Mouse (Mus musculus): Measurements from ENCODE around the gene Dock6.

Dock6 gene

GRCm38 (mm10) chr9:21835258-21835912 lies 17.1 kb downstream of the Dock6 start, which contains the start of gene Angptl8:
Angptl8 (plus strand) TSS chr9:21835510.
- H3K36me3 ChIP-seq (ENCODE audit: control insufficient read depth, insufficient read depth, low read length, poor library complexity, severe bottlenecking) = no peaks in the 10 kb centered on the region
- no peaks in the 10 kb centered on the region for H3K27me3 ChIP-seq (ENCODE audit: control insufficient read depth, insufficient read depth, low read length, poor library complexity, severe bottlenecking)
- no peak for DNase-seq (ENCODE audit: low read depth, low spot score)

GRCm38 (mm10) chr9:21831558-21832240 lies 20.7 kb downstream of the Dock6 start:
- Histone ChIP-seq H3K27me3 (ENCODE audit: control insufficient read depth, insufficient read depth, low read length, poor library complexity, severe bottlenecking) (no peaks in the 10 kb centered on the region), H3K36me3 (ENCODE audit: control insufficient read depth, insufficient read depth, low read length, poor library complexity, severe bottlenecking) (no peaks in the 10 kb centered on the region)
- DNase-seq (ENCODE audit: low read depth, low spot score) = no peak

- no peak for DNase-seq (ENCODE audit: low read depth, low spot score)
- no peaks in the 10 kb centered on the region for H3K36me3 ChIP-seq (ENCODE audit: control insufficient read depth, insufficient read depth, low read length, poor library complexity, severe bottlenecking)
- H3K27me3 ChIP-seq (ENCODE audit: control insufficient read depth, insufficient read depth, low read length, poor library complexity, severe bottlenecking) = no peaks in the 10 kb centered on the region
Measured at GRCm38 (mm10) chr9:21830936-21831335, 21.5 kb downstream of the Dock6 start.

GRCm38 (mm10) chr9:21830461-21830850 lies 22.0 kb downstream of the Dock6 start:
- Histone ChIP-seq H3K27me3 (ENCODE audit: control insufficient read depth, insufficient read depth, low read length, poor library complexity, severe bottlenecking) (no peaks in the 10 kb centered on the region), H3K36me3 (ENCODE audit: control insufficient read depth, insufficient read depth, low read length, poor library complexity, severe bottlenecking) (no peaks in the 10 kb centered on the region)

GRCm38 (mm10) chr9:21829834-21830460 lies 22.5 kb downstream of the Dock6 start:
- Histone ChIP-seq H3K36me3 (ENCODE audit: control insufficient read depth, insufficient read depth, low read length, poor library complexity, severe bottlenecking) (no peaks in the 10 kb centered on the region), H3K27me3 (ENCODE audit: control insufficient read depth, insufficient read depth, low read length, poor library complexity, severe bottlenecking) (no peaks in the 10 kb centered on the region)
- DNase-seq (ENCODE audit: low read depth, low spot score) = no peak

More at GRCm38 (mm10) chr9:21830461-21830850, 22.0 kb downstream of the Dock6 start:
- no peak for DNase-seq (ENCODE audit: low read depth, low spot score)

GRCm38 (mm10) chr9:21824366-21824765 lies 28.1 kb downstream of the Dock6 start:
- no peak for DNase-seq (ENCODE audit: low read depth, low spot score)
- Histone ChIP-seq H3K36me3 (ENCODE audit: control insufficient read depth, insufficient read depth, low read length, poor library complexity, severe bottlenecking) (no peaks in the 10 kb centered on the region), H3K27me3 (ENCODE audit: control insufficient read depth, insufficient read depth, low read length, poor library complexity, severe bottlenecking) (no peaks in the 10 kb centered on the region)

GRCm38 (mm10) chr9:21823957-21824356 lies 28.5 kb downstream of the Dock6 start:
- DNase-seq (ENCODE audit: low read depth, low spot score) = no peak
- Histone ChIP-seq H3K36me3 (ENCODE audit: control insufficient read depth, insufficient read depth, low read length, poor library complexity, severe bottlenecking) (no peaks in the 10 kb centered on the region), H3K27me3 (ENCODE audit: control insufficient read depth, insufficient read depth, low read length, poor library complexity, severe bottlenecking) (no peaks in the 10 kb centered on the region)

GRCm38 (mm10) chr9:21822686-21823085 lies 29.7 kb downstream of the Dock6 start:
- no peak for DNase-seq (ENCODE audit: low read depth, low spot score)
- Histone ChIP-seq H3K36me3 (ENCODE audit: control insufficient read depth, insufficient read depth, low read length, poor library complexity, severe bottlenecking) (no peaks in the 10 kb centered on the region), H3K27me3 (ENCODE audit: control insufficient read depth, insufficient read depth, low read length, poor library complexity, severe bottlenecking) (no peaks in the 10 kb centered on the region)

GRCm38 (mm10) chr9:21820183-21820582 lies 32.3 kb downstream of the Dock6 start:
- no peak for DNase-seq (ENCODE audit: low read depth, low spot score)
- no peaks in the 10 kb centered on the region for H3K36me3 ChIP-seq (ENCODE audit: control insufficient read depth, insufficient read depth, low read length, poor library complexity, severe bottlenecking)
- no peaks in the 10 kb centered on the region for H3K27me3 ChIP-seq (ENCODE audit: control insufficient read depth, insufficient read depth, low read length, poor library complexity, severe bottlenecking)

GRCm38 (mm10) chr9:21819181-21819729 lies 33.2 kb downstream of the Dock6 start:
- Histone ChIP-seq H3K36me3 (ENCODE audit: control insufficient read depth, insufficient read depth, low read length, poor library complexity, severe bottlenecking) (no peaks in the 10 kb centered on the region), H3K27me3 (ENCODE audit: control insufficient read depth, insufficient read depth, low read length, poor library complexity, severe bottlenecking) (no peaks in the 10 kb centered on the region)
- no peak for DNase-seq (ENCODE audit: low read depth, low spot score)

- H3K27me3 ChIP-seq (ENCODE audit: control insufficient read depth, insufficient read depth, low read length, poor library complexity, severe bottlenecking) = no peaks in the 10 kb centered on the region
- DNase-seq (ENCODE audit: low read depth, low spot score) = no peak
- H3K36me3 ChIP-seq (ENCODE audit: control insufficient read depth, insufficient read depth, low read length, poor library complexity, severe bottlenecking) = no peaks in the 10 kb centered on the region
Measured at GRCm38 (mm10) chr9:21818561-21818960, 33.9 kb downstream of the Dock6 start.

GRCm38 (mm10) chr9:21818125-21818524 lies 34.3 kb downstream of the Dock6 start:
- H3K27me3 ChIP-seq (ENCODE audit: control insufficient read depth, insufficient read depth, low read length, poor library complexity, severe bottlenecking) = no peaks in the 10 kb centered on the region
- DNase-seq (ENCODE audit: low read depth, low spot score) = no peak
- H3K36me3 ChIP-seq (ENCODE audit: control insufficient read depth, insufficient read depth, low read length, poor library complexity, severe bottlenecking) = no peaks in the 10 kb centered on the region

- H3K36me3 ChIP-seq (ENCODE audit: control insufficient read depth, insufficient read depth, low read length, poor library complexity, severe bottlenecking) = no peaks in the 10 kb centered on the region
- no peaks in the 10 kb centered on the region for H3K27me3 ChIP-seq (ENCODE audit: control insufficient read depth, insufficient read depth, low read length, poor library complexity, severe bottlenecking)
- DNase-seq (ENCODE audit: low read depth, low spot score) = peak; percentile 6
Measured at GRCm38 (mm10) chr9:21816716-21817305, 35.6 kb downstream of the Dock6 start.

GRCm38 (mm10) chr9:21811170-21811569 lies 41.3 kb downstream of the Dock6 start:
- Histone ChIP-seq H3K27me3 (ENCODE audit: control insufficient read depth, insufficient read depth, low read length, poor library complexity, severe bottlenecking) (no peaks in the 10 kb centered on the region), H3K36me3 (ENCODE audit: control insufficient read depth, insufficient read depth, low read length, poor library complexity, severe bottlenecking) (no peaks in the 10 kb centered on the region)
- no peak for DNase-seq (ENCODE audit: low read depth, low spot score)

- peak; percentile 30 for DNase-seq (ENCODE audit: low read depth, low spot score)
- Histone ChIP-seq H3K27me3 (ENCODE audit: control insufficient read depth, insufficient read depth, low read length, poor library complexity, severe bottlenecking) (no peaks in the 10 kb centered on the region), H3K36me3 (ENCODE audit: control insufficient read depth, insufficient read depth, low read length, poor library complexity, severe bottlenecking) (no peaks in the 10 kb centered on the region)
Measured at GRCm38 (mm10) chr9:21808561-21808960, 43.9 kb downstream of the Dock6 start.
